Mouse (Mus musculus) liver, adult 2 months (tissue): ENCODE results near the gene Lrrc8a. TPM values are rescaled to one million over a fixed set of nuclear protein-coding genes. Genes with fewer than 3 reads are reported as not detected.

Experiments used
- DNase-seq: peaks from one replicate; pipeline ENCODE4 v3.0.0-alpha.2; 2011; ENCODE audit warnings: low read depth, low spot score; ENCODE audit errors: extremely low read depth
- H3K27ac ChIP-seq: fragments of 200-500 bp; replicated peaks from 2 replicates; pipeline ENCODE4 v1.5.1; 2012; ENCODE audit warnings: low read depth, mild to moderate bottlenecking, control low read depth, inconsistent platforms, low read length; ENCODE audit not compliant: insufficient read depth
- H3K27me3 ChIP-seq: fragments of 200-500 bp; 2 replicates; pipeline ENCODE4 v1.6.1; 2012; ENCODE audit warnings: mild to moderate bottlenecking, moderate library complexity, low read length, inconsistent platforms; ENCODE audit not compliant: control insufficient read depth, insufficient read depth
- H3K36me3 ChIP-seq: fragments of 200-500 bp; 2 replicates; pipeline ENCODE4 v1.6.1; 2012; ENCODE audit warnings: low read length, inconsistent platforms; ENCODE audit not compliant: control insufficient read depth, insufficient read depth
- H3K4me1 ChIP-seq: fragments of 200-500 bp; 2 replicates; pipeline ENCODE4 v1.6.1; 2011; ENCODE audit warnings: low read length; ENCODE audit not compliant: control insufficient read depth, insufficient read depth
- H3K4me3 ChIP-seq: fragments of 200-500 bp; 2 replicates; pipeline ENCODE4 v1.5.1; 2011; ENCODE audit warnings: low read depth, mild to moderate bottlenecking, control low read depth, low read length, moderate library complexity; ENCODE audit not compliant: insufficient read depth
- H3K79me2 ChIP-seq: fragments of 200-500 bp; 2 replicates; pipeline ENCODE4 v1.6.1; 2012; ENCODE audit warnings: inconsistent platforms, mild to moderate bottlenecking, low read length, moderate library complexity; ENCODE audit not compliant: control insufficient read depth, insufficient read depth
- H3K9ac ChIP-seq: fragments of 200-500 bp; 2 replicates; pipeline ENCODE4 v1.6.1; 2012; ENCODE audit warnings: low read depth, mild to moderate bottlenecking, control low read depth, inconsistent platforms, low read length
- CTCF ChIP-seq: fragments of 200-500 bp; IDR thresholded peaks from 2 replicates; pipeline ENCODE4 v1.5.1; 2011; ENCODE audit warnings: low read depth, low read length, control low read depth
- POLR2A ChIP-seq: fragments of 200-500 bp; IDR thresholded peaks from 2 replicates; pipeline ENCODE4 v1.6.1; 2011; ENCODE audit warnings: low read length, control low read depth; ENCODE audit not compliant: insufficient read depth; ENCODE audit errors: extremely low read depth
- WGBS: fragments of 180-500 bp; shearing (Covaris S2); methylation state at CpG from one replicate; pipeline ENCODE4 v1.1.7; 2018; 5-methylcytosine and 5-hydroxymethylcytosine counted together
- polyA plus RNA-seq: library from polyadenylated mRNA; depleted of rRNA; stranded (reverse); fragments of >200 nt; gene quantifications from 2 replicates; pipeline ENCODE4 v1.2.3, GENCODE M21; 2012
- total RNA-seq: library from RNA; depleted of rRNA; stranded (reverse); fragments of >200 nt; gene quantifications from 2 replicates; pipeline ENCODE4 v1.2.3, GENCODE M21; 2014

The Lrrc8a gene
- total and polyA plus RNA-seq, 2 experiments = 8.5 to 22.6 TPM

DNA sequence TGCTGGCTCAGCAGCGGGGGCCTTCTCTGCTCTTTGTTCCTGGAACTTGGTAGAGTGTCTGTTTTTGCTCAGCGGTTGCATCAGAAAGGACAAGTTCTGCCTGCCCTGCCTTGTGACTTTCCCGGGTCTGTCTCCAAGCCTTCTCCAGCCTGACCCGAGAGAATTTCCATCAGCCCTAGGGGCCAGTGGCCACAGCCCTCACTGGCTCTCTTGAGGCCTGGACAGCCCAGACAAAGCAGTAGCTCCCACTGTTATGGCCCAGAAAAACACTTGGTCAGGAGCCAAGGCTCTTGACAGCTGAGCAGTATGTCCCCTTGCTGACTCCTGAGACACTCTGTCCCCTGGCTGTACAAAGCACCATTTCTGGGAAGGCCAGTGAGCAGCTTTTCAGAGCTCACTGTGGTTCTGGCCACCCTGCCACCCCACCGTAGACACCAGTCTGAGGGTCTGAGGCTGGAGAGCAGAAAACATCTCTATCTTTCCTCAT lies 28.3 kb downstream of the Lrrc8a start, which contains the start of gene Phyhd1:
TSS of gene Phyhd1 (plus strand) at position 437 of the 487 bp plus-strand sequence.
- no peaks in the 10 kb centered on the region for H3K27me3 ChIP-seq
- DNase-seq = peak; percentile 77
- H3K27ac ChIP-seq = peak within 1 kb of the TSS; percentile 98
- H3K4me1 ChIP-seq = peaks cover 54% of the 10 kb centered on the region
- H3K36me3 ChIP-seq = peaks cover 16% of the 10 kb centered on the region
- WGBS = 1% methylated on average over 5 of the region's 5 CpGs
- H3K9ac ChIP-seq = peak within 1 kb of the TSS; percentile 72
- peaks cover 13% of the 10 kb centered on the region for H3K79me2 ChIP-seq
- TF ChIP-seq POLR2A (no peak), CTCF (no peak)
- H3K4me3 ChIP-seq = peak within 1 kb of the TSS; percentile 48

DNA sequence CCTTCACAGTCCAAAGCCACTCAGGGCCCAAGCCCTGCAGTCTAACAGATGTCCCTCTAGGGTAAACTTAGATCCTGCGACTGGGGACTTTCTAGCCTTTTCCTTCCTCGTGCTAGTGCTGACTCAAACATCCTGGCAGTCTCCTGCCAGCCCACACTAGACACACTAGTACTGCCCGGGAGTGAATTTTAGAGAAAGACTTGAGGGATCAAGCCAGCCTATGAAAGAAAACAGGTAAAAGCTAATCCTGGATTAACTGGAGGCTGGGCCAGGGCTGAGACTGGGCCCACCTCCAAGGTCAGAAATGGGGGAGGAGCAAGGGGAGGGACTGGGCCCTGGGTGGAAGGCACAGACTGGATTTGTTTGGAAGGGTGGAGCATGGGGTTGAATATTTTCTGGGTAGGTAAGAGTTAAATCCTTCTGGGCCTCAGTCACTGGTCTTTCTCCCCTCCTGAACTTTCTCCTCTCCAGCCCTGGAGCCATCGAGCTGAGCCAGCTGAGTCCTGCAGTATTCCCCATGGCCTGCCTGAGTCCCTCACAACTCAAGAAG lies 29.0 kb downstream of the Lrrc8a start:
- peaks cover 16% of the 10 kb centered on the region for H3K36me3 ChIP-seq
- H3K4me1 ChIP-seq = peaks cover 54% of the 10 kb centered on the region

DNA sequence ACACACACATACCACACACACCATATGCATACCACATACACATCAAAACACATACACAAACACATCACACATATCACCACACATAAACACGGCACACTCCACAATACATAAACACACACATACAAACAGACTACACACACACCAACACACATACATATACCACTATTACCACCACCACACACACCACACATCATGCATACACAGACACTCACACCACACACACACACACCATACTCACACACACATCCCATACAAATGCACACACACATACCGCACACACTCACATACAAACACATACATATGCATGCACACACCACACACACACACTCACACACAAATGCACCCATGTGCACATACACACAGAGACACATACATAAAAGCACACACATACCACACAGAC lies 30.0 kb downstream of the Lrrc8a start:
- H3K4me1 ChIP-seq = peaks cover 52% of the 10 kb centered on the region
- peak overlapping the region; percentile 98 for H3K27ac ChIP-seq
- H3K9ac ChIP-seq = peak overlapping the region; percentile 72
- WGBS = 73% methylated on average over 2 of the region's 2 CpGs
- peaks cover 16% of the 10 kb centered on the region for H3K36me3 ChIP-seq
- no peak for TF ChIP-seq CTCF
- TF ChIP-seq POLR2A = no peak
- H3K4me3 ChIP-seq = peak overlapping the region; percentile 48
- H3K79me2 ChIP-seq = peaks cover 11% of the 10 kb centered on the region
- no peak for DNase-seq
- no peaks in the 10 kb centered on the region for H3K27me3 ChIP-seq

More for the DNA sequence above, 29.0 kb downstream of the Lrrc8a start:
- TF ChIP-seq POLR2A = peak; percentile 49; the same call in 1 of the 2 replicates
- TF ChIP-seq CTCF = no peak
- Histone ChIP-seq H3K27me3 (no peaks in the 10 kb centered on the region), H3K79me2 (peaks cover 13% of the 10 kb centered on the region), H3K27ac (peak overlapping the region; percentile 98), H3K9ac (peak overlapping the region; percentile 72), H3K4me3 (peak overlapping the region; percentile 48)
- 1% methylated on average over 4 of the region's 4 CpGs for WGBS
- peak; percentile 97 for DNase-seq

DNA sequence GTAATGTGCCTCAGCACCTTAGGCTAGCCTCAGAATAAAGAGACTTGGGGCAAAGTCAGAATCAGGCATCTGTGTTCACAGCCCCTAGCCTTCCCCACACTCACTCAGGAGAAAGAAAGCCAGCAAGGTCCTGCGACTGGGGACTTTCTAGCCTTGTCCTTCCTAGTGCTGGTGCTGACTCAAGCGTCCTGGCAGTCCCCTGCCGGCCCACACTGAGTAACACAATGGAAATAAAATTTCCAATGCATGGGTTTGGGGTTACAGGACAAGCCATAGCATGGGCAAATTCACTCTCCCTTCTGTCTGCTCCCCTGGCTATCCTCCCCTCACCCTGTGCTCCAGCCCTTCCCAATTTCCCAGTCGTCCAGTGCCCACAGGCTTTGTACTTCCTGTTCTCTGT lies 30.9 kb downstream of the Lrrc8a start:
- Histone ChIP-seq H3K4me1 (peaks cover 46% of the 10 kb centered on the region), H3K27me3 (no peaks in the 10 kb centered on the region), H3K27ac (peak overlapping the region; percentile 98), H3K36me3 (peaks cover 15% of the 10 kb centered on the region), H3K4me3 (no peak overlapping the region), H3K9ac (peak overlapping the region; percentile 72), H3K79me2 (peaks cover 11% of the 10 kb centered on the region)
- DNase-seq = no peak
- WGBS = 38% methylated on average over 4 of the region's 4 CpGs
- TF ChIP-seq CTCF = peak; percentile 17; the same call in 1 of the 2 replicates
- no peak for TF ChIP-seq POLR2A

DNA sequence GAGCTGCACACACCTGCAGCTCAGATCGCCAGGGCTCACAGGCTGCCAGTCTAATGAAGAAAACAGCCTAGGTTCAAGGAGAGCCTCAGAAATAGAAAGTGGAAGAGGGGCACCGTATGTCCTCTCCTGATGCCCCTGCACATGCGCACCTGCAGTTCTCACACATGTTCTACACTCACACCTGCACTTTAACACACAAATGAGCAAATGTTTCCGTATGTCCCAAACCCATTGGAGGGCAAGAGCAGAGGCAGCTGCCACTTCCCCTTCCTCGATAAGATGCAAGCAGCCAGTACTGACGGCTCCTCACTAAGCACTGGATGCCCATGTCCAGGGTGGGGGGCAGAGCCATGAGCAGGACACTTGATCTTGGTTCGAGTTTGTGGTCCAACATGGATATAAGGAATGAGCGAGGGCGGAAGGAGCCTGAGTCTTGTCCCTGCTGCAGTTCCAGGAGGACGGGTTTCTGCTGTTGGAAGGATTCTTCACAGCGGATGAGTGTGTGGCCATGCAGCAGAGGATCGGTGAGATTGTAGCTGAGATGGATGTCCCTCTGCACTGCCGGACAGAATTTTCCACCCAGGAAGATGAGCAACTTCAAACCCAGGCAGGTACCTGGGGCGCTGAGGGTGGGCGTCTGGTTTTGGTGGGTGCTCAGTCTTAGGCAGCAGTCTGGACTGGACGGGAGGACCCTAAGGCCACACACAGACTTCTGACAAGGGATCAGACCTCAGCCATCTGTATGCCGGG lies 31.9 kb downstream of the Lrrc8a start:
- H3K79me2 ChIP-seq = peaks cover 11% of the 10 kb centered on the region
- H3K27ac ChIP-seq = peak overlapping the region; percentile 98
- H3K27me3 ChIP-seq = no peaks in the 10 kb centered on the region
- H3K4me1 ChIP-seq = peaks cover 39% of the 10 kb centered on the region
- H3K4me3 ChIP-seq = no peak overlapping the region
- H3K9ac ChIP-seq = no peak overlapping the region
- WGBS = 80% methylated on average over 17 of the region's 17 CpGs
- no peak for TF ChIP-seq POLR2A
- no peak for TF ChIP-seq CTCF
- H3K36me3 ChIP-seq = peaks cover 13% of the 10 kb centered on the region
- DNase-seq = no peak
